9 mouse cellular contexts compared by ENCODE assay signal in genomic region chr2:158258781-158259180, GRCm38 (mm10). TPM values are rescaled to one million over a fixed set of nuclear protein-coding genes. Genes with fewer than 3 reads are reported as not detected.
A peak's percentile ranks its signal among the peaks of the same experiment; 100 is the strongest.
DNase-seq lines count a peak whose midpoint lies in the region; ATAC-seq and TF ChIP-seq lines count a peak whose summit lies in the region.
"Had no signal": no experiment of that assay in that cellular context is flagged by ENCODE, and none has a peak within 500 bp of the region (broad histone marks: within the 10 kb centered on the region; RNA-seq: fewer than 3 reads in every experiment).

No protein-coding gene starts in this region.

- no peak overlapping the region for H3K4me3 ChIP-seq in C2C12 (ENCODE audit: insufficient read depth, poor library complexity, severe bottlenecking)
- peak overlapping the region; percentile 5; the same call in 1 of the 2 replicates for H3K4me3 ChIP-seq in kidney, embryonic 14.5 days (ENCODE audit: low read length)

- CTCF ChIA-PET in Patski (lab: Charles Lee) = interaction anchor here (0.6 to 3.4 kb wide), 13 partner anchors 11 to 203 kb away, joined by 3 to 16 read pairs (median 3); partner anchors contain the start of gene D630003M21Rik

- 17% methylated on average over 12 of the region's 12 CpGs for WGBS in kidney, embryonic 14.5 days

- no peaks in the 10 kb centered on the region for H3K79me2 ChIP-seq in C2C12 (ENCODE audit: control insufficient read depth, insufficient read depth)

- TF ChIP-seq CTCF in C2C12 (IDR thresholded peaks at IDR 0.05; ENCODE audit: control insufficient read depth, insufficient read depth, insufficient read length) = peak; percentile 61
- no peak for TF ChIP-seq CTCF in Patski (IDR thresholded peaks at IDR 0.05)

- in situ Hi-C loops in Patski (cut with MboI; ENCODE audit: low pct_unique_long_range_greater_than_20kb) = loop anchor here (5.0 kb wide), 1 partner anchor 41 kb away; no protein-coding TSS in a partner anchor

- intact Hi-C loops in gastrocnemius, postnatal 36 days (cut with DNase I) = loop anchor here (1.0 kb wide), 1 partner anchor 50 kb away; no protein-coding TSS in a partner anchor

- POLR2A ChIA-PET in Patski (lab: Charles Lee) = interaction anchor here (0.8 to 2.4 kb wide), 4 partner anchors 29 to 51 kb away, joined by 3 to 6 read pairs (median 3); partner anchors contain the start of gene D630003M21Rik

- H3K9ac ChIP-seq in kidney, embryonic 14.5 days (ENCODE audit: low read depth, low read length) = no peak overlapping the region

- H3K4me1 ChIP-seq in kidney, embryonic 14.5 days (ENCODE audit: control insufficient read depth, insufficient read depth, low read length) = peaks cover 19% of the 10 kb centered on the region

- no peak overlapping the region for H3ac ChIP-seq in C2C12 (ENCODE audit: control insufficient read depth, insufficient read length, low read depth)

- H3K36me3 ChIP-seq in C2C12 (ENCODE audit: control insufficient read depth, insufficient read depth) = no peaks in the 10 kb centered on the region
- no peaks in the 10 kb centered on the region for H3K36me3 ChIP-seq in kidney, embryonic 14.5 days (ENCODE audit: control insufficient read depth, insufficient read depth, low read length)

- DNase-seq in Patski (ENCODE audit: low read depth, low spot score) = peak; percentile 82
- DNase-seq in cerebellum, postnatal 14 days = peak; percentile 84 to 87
- peak; percentile 60 to 65 for DNase-seq in gastrocnemius, postnatal 36 days
- peak; percentile 53 to 72 for DNase-seq in lung, adult 18-20 months
- DNase-seq in retina, postnatal 1 day = peak; percentile 82
- peak; percentile 37 for DNase-seq in urinary bladder, adult 2 months (ENCODE audit: low spot score)

- ATAC-seq in Patski = peak; percentile 50
- peak; percentile 74 for ATAC-seq in kidney, embryonic 14.5 days (ENCODE audit: low FRiP score, low TSS enrichment)

- H3K27me3 ChIP-seq in C2C12 (ENCODE audit: control insufficient read depth, insufficient read depth, insufficient read length) (peaks cover 6% of the 10 kb centered on the region), Patski (no peaks in the 10 kb centered on the region)
- no peaks in the 10 kb centered on the region for H3K27me3 ChIP-seq in kidney, embryonic 14.5 days (ENCODE audit: control insufficient read depth, insufficient read depth, low read length)

- no peaks in the 10 kb centered on the region for H3K9me3 ChIP-seq in kidney, embryonic 14.5 days (ENCODE audit: control insufficient read depth, low read length)

- H3K79me3 ChIP-seq in C2C12 (ENCODE audit: low read depth) = no peaks in the 10 kb centered on the region

- 0 out of 2 replicates have a peak overlapping the region, but pooled peaks have one; percentile 4 for H3K4me2 ChIP-seq in kidney, embryonic 14.5 days (replicated peaks; ENCODE audit: low read depth, low read length)

- H3K27ac ChIP-seq in kidney, embryonic 14.5 days (ENCODE audit: low read depth, low read length) = no peak overlapping the region

TF ChIP-seq in C2C12, 6 proteins besides CTCF, POLR2A, EP300 and RAD21:
- TF ChIP-seq MYOD1 (IDR thresholded peaks at IDR 0.05; ENCODE audit: control insufficient read depth, insufficient read length, low read depth) = no peak
- no peak for TF ChIP-seq CEBPB (IDR thresholded peaks at IDR 0.05; ENCODE audit: low read depth)
- TF ChIP-seq MAX (IDR thresholded peaks at IDR 0.05) = no peak
- TF ChIP-seq FOSL1 (IDR thresholded peaks at IDR 0.05; ENCODE audit: insufficient read depth, low read length, poor library complexity, severe bottlenecking) = no peak
- TF ChIP-seq MYOG (IDR thresholded peaks at IDR 0.05; ENCODE audit: control insufficient read depth, extremely low read depth, insufficient read length) = no peak
- no peak for TF ChIP-seq USF1 (IDR thresholded peaks at IDR 0.05; ENCODE audit: low read depth)

RNA-seq across cellular contexts. Expression of gene Bpi, which starts 0.9 kb away (rescaled TPM):
- not detected for polyA plus RNA-seq in C2C12 (2012; fragmentation: generic; extraction: Trizol)
- 2.9 TPM for polyA plus RNA-seq in Patski (2021)
- total RNA-seq in gastrocnemius, postnatal 36 days (2021) = not detected
- polyA plus RNA-seq in kidney, embryonic 14.5 days (2014; fragmentation: Nextera tagmentation; extraction: Ambion mirVana) = 0.19 TPM in 1 of 2 replicates, not detected in the other
- polyA plus RNA-seq in urinary bladder, adult 2 months (2012; rRNA removed) = not detected in 2 replicates
- total RNA-seq: layer of hippocampus, adult 8-10 months had no signal

RNA-seq across cellular contexts. Expression of gene D630003M21Rik, which starts 29.8 kb away (rescaled TPM):
- 0.01 TPM for polyA plus RNA-seq in C2C12 (2012; fragmentation: generic; extraction: Trizol)
- polyA plus RNA-seq in Patski (2021) = 49.6 TPM
- 1 to 10 TPM; 2.2 TPM for total RNA-seq in gastrocnemius, postnatal 36 days (2021)
- 3.7 and 5.2 TPM in 2 replicates for polyA plus RNA-seq in kidney, embryonic 14.5 days (2014; fragmentation: Nextera tagmentation; extraction: Ambion mirVana)
- 1.9 and 2.5 TPM in 2 replicates for polyA plus RNA-seq in urinary bladder, adult 2 months (2012; rRNA removed)

RNA-seq across cellular contexts. Expression of gene Lbp, which starts 47.5 kb away (rescaled TPM):
- polyA plus RNA-seq in C2C12 (2012; fragmentation: generic; extraction: Trizol) = not detected
- polyA plus RNA-seq in Patski (2021) = 75.1 TPM
- total RNA-seq in gastrocnemius, postnatal 36 days (2021) = 1 to 10 TPM; 4.9 to 8.2 TPM
- 26.4 and 30.9 TPM in 2 replicates for polyA plus RNA-seq in kidney, embryonic 14.5 days (2014; fragmentation: Nextera tagmentation; extraction: Ambion mirVana)
- 107 and 122 TPM in 2 replicates for polyA plus RNA-seq in urinary bladder, adult 2 months (2012; rRNA removed)

Comparison
In these comparisons a context has a peak if more than half of its experiments do, and no peak if none do; other contexts are left out.
1. RNA of gene Lbp, which starts 47.5 kb away (polyA plus RNA-seq): 107 to 122 TPM in urinary bladder, adult 2 months, 75.1 TPM in Patski (single experiment) and 26.4 to 30.9 TPM in kidney, embryonic 14.5 days; not detected in C2C12 (single experiment); every median in the first group is over 10 times any median in the second.
2. Peak in every context shown above with its lines, with median percentiles within 50 percentile points of each other: DNase-seq.